In genomic region chr11:92335306-92335705, GRCm38 (mm10) we compare ENCODE assay signal across 26 mouse cellular contexts.
"Had no signal": no experiment of that assay in that cellular context is flagged by ENCODE, and none has a peak within 500 bp of the region (broad histone marks: within the 10 kb centered on the region; RNA-seq: fewer than 3 reads in every experiment).

No protein-coding gene starts in this region.

- H3K36me3 ChIP-seq: heart, embryonic 10.5 days; heart, embryonic 12.5 days; hindbrain, embryonic 10.5 days; hindbrain, embryonic 12.5 days; intestine, embryonic 15.5 days; limb, embryonic 13.5 days; liver, embryonic 13.5 days had no signal

- H3K9ac ChIP-seq: heart, embryonic 12.5 days; hindbrain, embryonic 12.5 days; hindbrain, embryonic 14.5 days; intestine, embryonic 15.5 days; limb, embryonic 13.5 days; liver, embryonic 13.5 days had no signal

- H3K4me1 ChIP-seq: heart, embryonic 10.5 days; heart, embryonic 12.5 days; hindbrain, embryonic 10.5 days; hindbrain, embryonic 12.5 days; intestine, embryonic 15.5 days; limb, embryonic 13.5 days; liver, embryonic 13.5 days had no signal

- H3K27ac ChIP-seq: gastrocnemius, adult 2 months; heart, embryonic 10.5 days; hindbrain, embryonic 10.5 days; hindbrain, embryonic 12.5 days; hindbrain, embryonic 14.5 days; intestine, embryonic 15.5 days; layer of hippocampus, adult 2 months; left cerebral cortex, adult 2 months; limb, embryonic 13.5 days; liver, embryonic 13.5 days had no signal

- H3K9me3 ChIP-seq: heart, embryonic 10.5 days; heart, embryonic 12.5 days; hindbrain, embryonic 10.5 days; hindbrain, embryonic 12.5 days; intestine, embryonic 15.5 days; limb, embryonic 13.5 days; liver, embryonic 13.5 days had no signal

- ATAC-seq: hindbrain, embryonic 16.5 days; inflammation-experienced regulatory T-cells, adult 6 months; intestine, embryonic 15.5 days; intestine, postnatal 0 days had no signal

- DNase-seq: gastrocnemius, adult 2 months; gastrocnemius, postnatal 10 days; gastrocnemius, postnatal 25 days; heart, adult 18-20 months; heart, postnatal 10 days; heart, postnatal 4 days; kidney, adult 18-20 months; kidney, adult 8-10 months; kidney, postnatal 10 days; kidney, postnatal 25 days; kidney, postnatal 4 days; liver; liver, embryonic 13.5 days had no signal

- H3K4me3 ChIP-seq: gastrocnemius, adult 2 months; heart, embryonic 10.5 days; heart, embryonic 12.5 days; hindbrain, embryonic 10.5 days; hindbrain, embryonic 12.5 days; intestine, embryonic 15.5 days; layer of hippocampus, adult 2 months; left cerebral cortex, adult 2 months; limb, embryonic 13.5 days; liver, embryonic 13.5 days had no signal

- H3K27me3 ChIP-seq: heart, embryonic 12.5 days; hindbrain, embryonic 12.5 days; intestine, embryonic 15.5 days; limb, embryonic 13.5 days; liver, embryonic 13.5 days had no signal

- H3K4me2 ChIP-seq: heart, embryonic 12.5 days; hindbrain, embryonic 12.5 days; hindbrain, embryonic 14.5 days; intestine, embryonic 15.5 days; limb, embryonic 13.5 days; liver, embryonic 11.5 days; liver, embryonic 13.5 days had no signal
